Mouse (Mus musculus) C2C12 (cell line): ENCODE data around the gene Tex48. TPM values are rescaled to one million over a fixed set of nuclear protein-coding genes. Genes with fewer than 3 reads are reported as not detected.
A peak's percentile ranks its signal among the peaks of the same experiment; 100 is the strongest.

ENCODE experiments used
- H3K27me3 ChIP-seq: one replicate; pipeline ENCODE4 v1.6.1; 2011; ENCODE audit not compliant: control insufficient read depth, insufficient read depth, insufficient read length
- H3K36me3 ChIP-seq: one replicate; pipeline ENCODE4 v1.6.1; 2011; ENCODE audit not compliant: control insufficient read depth, insufficient read depth
- H3K4me3 ChIP-seq: one replicate; pipeline ENCODE4 v1.5.1; 2011; ENCODE audit warnings: mild to moderate bottlenecking, control low read depth; ENCODE audit not compliant: poor library complexity, insufficient read depth, severe bottlenecking
- H3K79me2 ChIP-seq: one replicate; pipeline ENCODE4 v1.6.1; 2011; ENCODE audit not compliant: control insufficient read depth, insufficient read depth
- H3K79me3 ChIP-seq: one replicate; pipeline ENCODE4 v1.6.1; 2011; ENCODE audit warnings: low read depth, control low read depth
- H3ac ChIP-seq: one replicate; pipeline ENCODE3; 2011; ENCODE audit warnings: low read depth; ENCODE audit not compliant: control insufficient read depth, insufficient read length
- CEBPB ChIP-seq: IDR thresholded peaks from one replicate; pipeline ENCODE4 v1.6.1; 2011; ENCODE audit warnings: low read depth, mild to moderate bottlenecking, control low read depth, moderate library complexity
- CTCF ChIP-seq: IDR thresholded peaks from one replicate; pipeline ENCODE4 v1.5.1; 2011; ENCODE audit not compliant: control insufficient read depth, insufficient read depth, insufficient read length
- FOSL1 ChIP-seq: IDR thresholded peaks from one replicate; pipeline ENCODE4 v1.8.0; 2011; ENCODE audit warnings: mild to moderate bottlenecking, low read length; ENCODE audit not compliant: poor library complexity, insufficient read depth, severe bottlenecking
- MAX ChIP-seq: IDR thresholded peaks from one replicate; pipeline ENCODE4 v1.6.1; 2011; ENCODE audit warnings: mild to moderate bottlenecking, control low read depth
- MYOD1 ChIP-seq: IDR thresholded peaks from one replicate; pipeline ENCODE4 v1.6.1; 2011; ENCODE audit warnings: low read depth; ENCODE audit not compliant: control insufficient read depth, insufficient read length
- MYOG ChIP-seq: IDR thresholded peaks from one replicate; pipeline ENCODE4 v1.6.1; 2011; ENCODE audit not compliant: control insufficient read depth, insufficient read length; ENCODE audit errors: extremely low read depth
- USF1 ChIP-seq: IDR thresholded peaks from one replicate; pipeline ENCODE4 v1.6.1; 2011; ENCODE audit warnings: low read depth, mild to moderate bottlenecking, control low read depth, moderate library complexity
- polyA plus RNA-seq: library from polyadenylated mRNA; unstranded; fragments of >200 nt; fragmentation: generic; extraction: Trizol; gene quantifications from one replicate; pipeline ENCODE4 v1.2.1, GENCODE M21; 2012; ENCODE audit warnings: missing spikeins

Gene Tex48
- polyA plus RNA-seq, 1 experiment = not detected

- H3K4me3 ChIP-seq = no peak overlapping the region
- no peaks in the 10 kb centered on the region for H3K27me3 ChIP-seq
- no peak overlapping the region for H3ac ChIP-seq
- H3K79me3 ChIP-seq = no peaks in the 10 kb centered on the region
- no peaks in the 10 kb centered on the region for H3K36me3 ChIP-seq
- no peaks in the 10 kb centered on the region for H3K79me2 ChIP-seq
- no peak for TF ChIP-seq MAX
These were observed 11.0 kb upstream of the Tex48 start for GRCm38 (mm10) chr4:63633181-63633580.

- H3K79me3 ChIP-seq = no peaks in the 10 kb centered on the region
- no peaks in the 10 kb centered on the region for H3K79me2 ChIP-seq
- no peak for TF ChIP-seq MAX
- TF ChIP-seq FOSL1 = no peak
- no peak for TF ChIP-seq CTCF
- TF ChIP-seq USF1 = no peak
- no peak for TF ChIP-seq MYOG
- no peak for TF ChIP-seq CEBPB
- no peak for TF ChIP-seq MYOD1
- H3K4me3 ChIP-seq = no peak overlapping the region
- no peaks in the 10 kb centered on the region for H3K36me3 ChIP-seq
- H3ac ChIP-seq = no peak overlapping the region
- H3K27me3 ChIP-seq = no peaks in the 10 kb centered on the region
These were observed 4.9 kb upstream of the Tex48 start for GRCm38 (mm10) chr4:63627111-63627510.

GRCm38 (mm10) chr4:63625563-63626080 is 3.4 kb upstream of the Tex48 start:
- no peak overlapping the region for H3K4me3 ChIP-seq
- TF ChIP-seq MYOG (no peak), MAX (no peak), MYOD1 (no peak), USF1 (no peak), FOSL1 (no peak), CTCF (no peak), CEBPB (no peak)
- no peak overlapping the region for H3ac ChIP-seq
- H3K79me2 ChIP-seq = no peaks in the 10 kb centered on the region
- peaks cover 3% of the 10 kb centered on the region for H3K27me3 ChIP-seq
- H3K79me3 ChIP-seq = no peaks in the 10 kb centered on the region
- no peaks in the 10 kb centered on the region for H3K36me3 ChIP-seq

DNA sequence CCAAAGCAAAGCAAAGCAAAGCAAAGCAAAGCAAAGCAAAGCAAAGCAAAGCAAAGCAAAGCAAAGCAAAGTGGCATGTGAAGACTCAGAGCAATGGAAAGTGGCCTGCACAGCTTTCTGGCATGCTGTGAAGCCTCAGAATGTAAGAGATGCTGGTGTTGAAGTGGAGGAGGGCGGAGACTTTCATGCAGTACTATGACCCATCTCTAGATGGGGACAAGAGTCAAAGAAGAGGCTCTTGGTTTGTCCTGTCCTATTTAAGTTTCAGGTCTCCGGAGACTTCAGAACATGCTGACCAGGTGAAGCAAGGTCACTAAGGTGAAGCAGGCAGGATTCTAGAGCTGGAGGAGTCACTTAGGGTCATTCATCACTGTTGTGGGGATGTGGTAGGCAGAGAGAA is 367 bp downstream of the Tex48 start:
- peaks cover 3% of the 10 kb centered on the region for H3K27me3 ChIP-seq
- H3ac ChIP-seq = no peak overlapping the region
- no peak overlapping the region for H3K4me3 ChIP-seq
- H3K79me2 ChIP-seq = no peaks in the 10 kb centered on the region
- no peaks in the 10 kb centered on the region for H3K79me3 ChIP-seq
- H3K36me3 ChIP-seq = no peaks in the 10 kb centered on the region
- TF ChIP-seq FOSL1 = no peak
- no peak for TF ChIP-seq MAX
- TF ChIP-seq MYOD1 = no peak
- no peak for TF ChIP-seq MYOG
- no peak for TF ChIP-seq CTCF
- no peak for TF ChIP-seq USF1
- no peak for TF ChIP-seq CEBPB

DNA sequence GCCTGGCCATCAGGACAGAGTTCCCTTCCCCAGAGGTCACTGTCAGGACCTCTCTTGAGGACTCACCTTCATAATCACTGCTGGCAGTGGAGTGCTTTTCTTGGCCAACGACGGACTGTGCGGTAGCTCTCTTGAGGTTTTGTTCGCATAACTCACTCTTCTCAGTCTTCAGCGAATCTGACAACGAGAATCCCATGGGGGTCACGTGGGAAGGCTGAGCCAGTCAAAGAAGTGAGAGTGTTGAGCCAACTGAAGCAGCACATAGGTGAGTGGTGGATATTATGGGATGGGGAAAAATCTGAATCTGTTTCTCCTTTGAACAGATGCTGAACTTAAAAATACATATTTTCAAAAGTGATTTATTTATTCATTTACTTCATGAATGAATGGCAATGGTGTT is 13.8 kb downstream of the Tex48 start:
- H3ac ChIP-seq = no peak overlapping the region
- no peaks in the 10 kb centered on the region for H3K79me3 ChIP-seq
- no peak overlapping the region for H3K4me3 ChIP-seq
- no peaks in the 10 kb centered on the region for H3K36me3 ChIP-seq
- H3K27me3 ChIP-seq = peaks cover 15% of the 10 kb centered on the region
- TF ChIP-seq FOSL1 (no peak), CTCF (no peak), USF1 (peak; percentile 11)
- H3K79me2 ChIP-seq = no peaks in the 10 kb centered on the region

DNA sequence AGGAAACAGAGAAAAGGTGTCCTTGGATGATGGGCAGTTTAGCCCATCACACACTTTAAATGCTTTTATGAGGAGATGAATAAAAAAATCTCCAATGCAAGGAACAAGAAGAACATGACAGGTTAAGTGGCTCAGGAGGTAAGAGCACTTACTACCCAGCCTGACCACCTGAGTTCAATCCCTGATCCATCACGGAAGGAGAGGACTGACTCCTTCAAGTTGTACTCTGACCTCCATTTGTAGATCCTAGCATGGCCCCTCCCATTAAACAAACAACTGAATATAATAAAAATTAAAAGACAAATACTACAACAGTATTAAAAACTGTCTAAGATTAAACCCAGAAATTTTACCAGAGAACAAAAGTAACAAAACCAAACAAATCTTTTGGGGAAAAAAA is 16.3 kb downstream of the Tex48 start:
- Histone ChIP-seq H3K79me3 (no peaks in the 10 kb centered on the region), H3K4me3 (no peak overlapping the region), H3K36me3 (no peaks in the 10 kb centered on the region), H3ac (no peak overlapping the region), H3K27me3 (peaks cover 7% of the 10 kb centered on the region), H3K79me2 (no peaks in the 10 kb centered on the region)
- TF ChIP-seq MYOD1 (no peak), FOSL1 (no peak), CEBPB (no peak), MYOG (no peak), MAX (no peak), CTCF (no peak), USF1 (no peak)

DNA sequence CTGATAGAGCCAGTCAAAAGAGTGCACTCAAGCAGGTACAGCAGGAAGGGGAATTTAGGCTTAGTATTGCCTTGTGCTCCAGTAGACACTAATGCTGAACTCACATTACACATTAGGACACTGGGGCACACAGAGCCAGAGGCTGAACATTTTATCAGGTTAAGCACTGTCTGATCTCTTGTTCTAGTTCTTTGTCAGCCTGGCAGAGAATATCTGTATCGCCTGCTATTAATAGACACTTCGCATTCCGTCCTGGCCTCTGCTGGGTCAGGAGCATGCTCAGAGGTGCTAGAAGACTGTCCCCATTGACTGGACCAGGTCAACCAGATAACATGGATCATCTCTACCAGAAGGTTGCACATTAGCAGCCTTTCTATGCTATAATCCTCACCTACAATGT is 16.7 kb downstream of the Tex48 start:
- Histone ChIP-seq H3K36me3 (no peaks in the 10 kb centered on the region), H3K27me3 (peaks cover 5% of the 10 kb centered on the region), H3ac (no peak overlapping the region), H3K79me2 (no peaks in the 10 kb centered on the region), H3K4me3 (no peak overlapping the region), H3K79me3 (no peaks in the 10 kb centered on the region)
- TF ChIP-seq MYOD1 = no peak
- no peak for TF ChIP-seq CEBPB
- TF ChIP-seq MYOG = no peak
- no peak for TF ChIP-seq CTCF
- TF ChIP-seq USF1 = no peak
- TF ChIP-seq MAX = no peak
- TF ChIP-seq FOSL1 = no peak
